Mouse (Mus musculus): ENCODE measurements at regions not wholly inside any gene's neighbourhood (a gene's known extent, or its start where the extent isn't known, plus 50 kb on each side); places are given as distances from the start of the nearest gene placed in this dataset.
A peak's percentile ranks its signal among the peaks of the same experiment; 100 is the strongest.

DNA sequence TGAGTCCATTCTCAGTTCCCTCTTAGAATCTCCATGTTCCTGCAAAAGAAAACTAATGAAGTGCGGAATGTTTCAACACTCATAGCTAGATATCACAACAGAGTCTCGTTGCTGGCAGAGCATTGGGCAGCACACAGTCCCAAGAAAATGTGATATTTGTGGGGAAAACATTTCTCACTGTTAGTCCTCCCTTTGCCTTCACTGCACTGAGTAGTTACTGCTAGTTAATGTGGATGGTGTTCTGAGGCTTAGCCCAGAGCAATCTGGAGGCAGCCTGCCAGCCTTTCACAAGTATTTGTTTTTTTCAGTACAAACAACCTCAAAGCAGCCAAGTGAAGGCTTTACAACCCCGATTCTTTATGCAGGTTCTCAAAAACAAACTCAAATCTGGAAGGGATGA, 197.2 kb downstream of the Fam76b start:
- Histone ChIP-seq H3K9ac (ENCODE audit: low read depth, low read length) (no peak overlapping the region), H3K27ac (ENCODE audit: low read depth, low read length) (no peak overlapping the region), H3K36me3 (ENCODE audit: control insufficient read depth, insufficient read depth, low read length) (no peaks in the 10 kb centered on the region), H3K9me3 (ENCODE audit: control insufficient read depth, low read length) (no peaks in the 10 kb centered on the region), H3K4me1 (ENCODE audit: control insufficient read depth, insufficient read depth, low read length) (no peaks in the 10 kb centered on the region), H3K4me2 (replicated peaks; ENCODE audit: low read depth, low read length) (no peak overlapping the region), H3K4me3 (ENCODE audit: low read length) (no peak overlapping the region), H3K27me3 (ENCODE audit: control insufficient read depth, insufficient read depth, low read length) (no peaks in the 10 kb centered on the region)
- no peak for ATAC-seq (ENCODE audit: low FRiP score, low TSS enrichment)
- 58% methylated on average over 3 of the region's 3 CpGs for WGBS

DNA sequence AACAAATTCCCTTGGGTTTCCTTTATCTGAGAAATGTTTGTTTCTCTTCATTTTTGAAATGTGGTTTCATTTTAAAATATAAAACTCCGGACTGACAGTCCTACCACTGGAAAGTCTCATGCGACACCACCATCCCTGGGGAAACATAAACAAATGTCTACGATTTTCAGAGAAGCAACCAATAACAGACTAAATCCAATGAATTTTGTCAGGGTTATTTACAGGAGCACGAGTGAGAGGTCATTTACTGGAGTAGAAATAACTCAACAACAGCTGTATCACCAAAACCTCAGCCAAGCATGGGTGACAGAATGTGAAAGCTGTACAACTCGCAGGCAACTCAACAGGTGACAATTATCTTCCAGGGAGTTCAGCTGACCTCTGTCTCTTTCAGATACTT, 200.5 kb downstream of the Fam76b start:
- Histone ChIP-seq H3K4me3 (ENCODE audit: low read length) (no peak overlapping the region), H3K36me3 (ENCODE audit: control insufficient read depth, insufficient read depth, low read length) (no peaks in the 10 kb centered on the region), H3K27me3 (ENCODE audit: control insufficient read depth, insufficient read depth, low read length) (no peaks in the 10 kb centered on the region), H3K9me3 (ENCODE audit: control insufficient read depth, low read length) (no peaks in the 10 kb centered on the region), H3K4me2 (replicated peaks; ENCODE audit: low read depth, low read length) (no peak overlapping the region), H3K9ac (ENCODE audit: low read depth, low read length) (no peak overlapping the region), H3K4me1 (ENCODE audit: control insufficient read depth, insufficient read depth, low read length) (no peaks in the 10 kb centered on the region), H3K27ac (ENCODE audit: low read depth, low read length) (no peak overlapping the region)
- 34% methylated on average over 5 of the region's 5 CpGs for WGBS
- ATAC-seq (ENCODE audit: low FRiP score, low TSS enrichment) = no peak

DNA sequence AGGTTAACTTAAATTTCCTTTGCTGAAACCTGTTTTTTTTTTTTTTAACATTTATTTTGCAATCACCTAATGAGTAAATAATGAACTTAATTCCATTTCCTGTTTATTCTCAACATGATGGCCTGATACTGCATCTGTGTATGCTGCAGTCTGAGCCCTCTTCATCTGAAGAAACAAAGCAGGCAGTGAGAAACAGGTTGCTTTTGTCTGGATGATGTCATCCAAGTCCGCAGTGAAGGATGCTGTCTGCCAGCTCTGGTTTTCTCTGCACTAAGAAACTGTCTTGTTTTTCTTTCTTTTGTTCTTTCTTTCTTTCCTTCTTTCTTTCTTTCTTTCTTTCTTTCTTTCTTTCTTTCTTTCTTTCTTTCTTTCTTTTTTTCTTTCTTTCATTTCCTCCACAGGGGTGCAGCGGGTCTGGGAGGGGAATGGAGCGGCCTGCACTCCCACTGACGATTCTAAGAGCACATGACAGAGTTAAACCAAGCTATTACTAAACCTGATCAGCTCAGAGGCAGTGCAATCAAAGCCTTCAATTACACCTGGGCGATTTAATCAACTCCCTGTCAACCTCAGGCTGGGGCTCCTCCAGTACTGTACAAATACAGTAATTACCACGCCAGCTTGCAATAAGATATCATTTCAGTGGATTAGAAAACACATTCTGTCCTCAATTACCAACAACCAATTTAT, 204.0 kb downstream of the Fam76b start:
- H3K4me2 ChIP-seq (replicated peaks; ENCODE audit: low read depth, low read length) = no peak overlapping the region
- H3K27ac ChIP-seq (ENCODE audit: low read depth, low read length) = no peak overlapping the region
- WGBS = 56% methylated on average over 6 of the region's 6 CpGs
- H3K36me3 ChIP-seq (ENCODE audit: control insufficient read depth, insufficient read depth, low read length) = no peaks in the 10 kb centered on the region
- no peak overlapping the region for H3K4me3 ChIP-seq (ENCODE audit: low read length)
- H3K4me1 ChIP-seq (ENCODE audit: control insufficient read depth, insufficient read depth, low read length) = no peaks in the 10 kb centered on the region
- no peaks in the 10 kb centered on the region for H3K9me3 ChIP-seq (ENCODE audit: control insufficient read depth, low read length)
- H3K9ac ChIP-seq (ENCODE audit: low read depth, low read length) = no peak overlapping the region
- ATAC-seq (ENCODE audit: low FRiP score, low TSS enrichment) = no peak
- no peaks in the 10 kb centered on the region for H3K27me3 ChIP-seq (ENCODE audit: control insufficient read depth, insufficient read depth, low read length)

DNA sequence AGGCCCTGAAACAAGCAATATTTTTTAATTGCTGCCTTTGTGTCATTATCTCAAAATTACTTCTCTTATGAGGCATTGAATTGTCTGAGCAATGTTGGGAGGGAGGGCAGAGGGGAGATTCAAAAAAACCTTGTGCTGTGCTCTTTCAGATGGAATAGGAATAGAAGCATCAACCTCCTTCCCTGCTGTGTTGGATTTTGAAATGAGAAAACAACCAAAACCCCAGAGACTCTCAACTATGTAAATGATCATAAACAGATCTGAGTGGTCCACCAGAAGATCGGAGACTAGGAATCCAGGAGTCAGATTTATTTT, 204.5 kb downstream of the Fam76b start:
- no peak overlapping the region for H3K9ac ChIP-seq (ENCODE audit: low read depth, low read length)
- no peaks in the 10 kb centered on the region for H3K4me1 ChIP-seq (ENCODE audit: control insufficient read depth, insufficient read depth, low read length)
- no peak overlapping the region for H3K27ac ChIP-seq (ENCODE audit: low read depth, low read length)
- no peak for ATAC-seq (ENCODE audit: low FRiP score, low TSS enrichment)
- 79% methylated on average over 1 of the region's 1 CpGs for WGBS
- H3K9me3 ChIP-seq (ENCODE audit: control insufficient read depth, low read length) = no peaks in the 10 kb centered on the region
- no peaks in the 10 kb centered on the region for H3K27me3 ChIP-seq (ENCODE audit: control insufficient read depth, insufficient read depth, low read length)
- H3K4me3 ChIP-seq (ENCODE audit: low read length) = no peak overlapping the region
- no peaks in the 10 kb centered on the region for H3K36me3 ChIP-seq (ENCODE audit: control insufficient read depth, insufficient read depth, low read length)
- H3K4me2 ChIP-seq (replicated peaks; ENCODE audit: low read depth, low read length) = no peak overlapping the region

DNA sequence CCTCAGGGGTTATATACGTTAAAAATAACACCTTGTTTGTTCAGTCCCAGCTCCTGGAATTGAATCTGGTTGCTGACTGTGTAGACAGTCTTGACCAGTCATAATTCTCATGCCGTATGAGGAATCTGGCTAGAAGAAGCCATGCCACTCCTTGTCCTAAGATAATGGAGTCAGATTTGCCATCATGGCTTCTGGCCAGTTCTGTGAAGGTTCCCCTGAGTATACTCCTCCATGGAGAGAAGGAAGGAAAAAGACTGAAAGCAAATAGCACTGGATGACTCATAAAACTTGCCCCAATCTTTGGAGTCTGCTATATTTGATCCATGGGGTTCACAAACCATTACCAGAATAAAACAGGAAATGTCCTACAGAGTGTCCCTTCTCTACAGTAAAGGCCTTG, 208.0 kb downstream of the Fam76b start:
- H3K4me3 ChIP-seq (ENCODE audit: low read length) = no peak overlapping the region
- H3K27me3 ChIP-seq (ENCODE audit: control insufficient read depth, insufficient read depth, low read length) = no peaks in the 10 kb centered on the region
- no peaks in the 10 kb centered on the region for H3K4me1 ChIP-seq (ENCODE audit: control insufficient read depth, insufficient read depth, low read length)
- no peak for ATAC-seq (ENCODE audit: low FRiP score, low TSS enrichment)
- H3K36me3 ChIP-seq (ENCODE audit: control insufficient read depth, insufficient read depth, low read length) = no peaks in the 10 kb centered on the region
- H3K4me2 ChIP-seq (replicated peaks; ENCODE audit: low read depth, low read length) = no peak overlapping the region
- no peak overlapping the region for H3K27ac ChIP-seq (ENCODE audit: low read depth, low read length)
- no peaks in the 10 kb centered on the region for H3K9me3 ChIP-seq (ENCODE audit: control insufficient read depth, low read length)
- WGBS = 74% methylated on average over 2 of the region's 2 CpGs
- H3K9ac ChIP-seq (ENCODE audit: low read depth, low read length) = no peak overlapping the region

DNA sequence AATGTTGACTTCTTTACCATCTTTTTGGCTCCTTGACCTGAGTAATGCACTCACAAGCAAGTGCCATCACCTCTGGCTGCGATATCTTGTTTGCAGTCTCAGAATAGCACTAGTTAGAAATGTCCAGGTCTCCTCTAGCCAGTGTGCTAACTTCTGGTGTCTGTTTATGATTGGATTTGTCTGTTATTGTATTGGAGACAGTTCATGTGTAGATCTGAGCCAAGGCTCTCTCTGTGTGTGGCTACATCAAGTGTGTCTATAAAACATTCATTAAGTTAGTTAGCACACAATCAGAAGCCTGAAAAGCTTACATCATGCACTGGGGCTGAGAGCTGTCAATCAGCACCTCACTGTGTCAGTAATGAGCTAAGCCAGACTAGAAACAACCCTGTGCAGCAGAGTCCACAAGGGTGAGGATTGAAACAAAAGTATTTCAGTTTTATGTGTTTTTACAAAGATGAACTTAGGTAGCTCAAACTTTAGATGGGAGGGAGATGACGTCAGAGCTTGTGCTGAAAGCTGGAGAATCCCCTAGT, 214.5 kb downstream of the Fam76b start:
- ATAC-seq (ENCODE audit: low FRiP score, low TSS enrichment) = no peak
- 74% methylated on average over 2 of the region's 2 CpGs for WGBS
- H3K9me3 ChIP-seq (ENCODE audit: control insufficient read depth, low read length) = no peaks in the 10 kb centered on the region
- H3K27ac ChIP-seq (ENCODE audit: low read depth, low read length) = no peak overlapping the region
- H3K27me3 ChIP-seq (ENCODE audit: control insufficient read depth, insufficient read depth, low read length) = no peaks in the 10 kb centered on the region
- no peaks in the 10 kb centered on the region for H3K36me3 ChIP-seq (ENCODE audit: control insufficient read depth, insufficient read depth, low read length)
- no peak overlapping the region for H3K9ac ChIP-seq (ENCODE audit: low read depth, low read length)
- no peak overlapping the region for H3K4me2 ChIP-seq (replicated peaks; ENCODE audit: low read depth, low read length)
- no peaks in the 10 kb centered on the region for H3K4me1 ChIP-seq (ENCODE audit: control insufficient read depth, insufficient read depth, low read length)
- no peak overlapping the region for H3K4me3 ChIP-seq (ENCODE audit: low read length)

DNA sequence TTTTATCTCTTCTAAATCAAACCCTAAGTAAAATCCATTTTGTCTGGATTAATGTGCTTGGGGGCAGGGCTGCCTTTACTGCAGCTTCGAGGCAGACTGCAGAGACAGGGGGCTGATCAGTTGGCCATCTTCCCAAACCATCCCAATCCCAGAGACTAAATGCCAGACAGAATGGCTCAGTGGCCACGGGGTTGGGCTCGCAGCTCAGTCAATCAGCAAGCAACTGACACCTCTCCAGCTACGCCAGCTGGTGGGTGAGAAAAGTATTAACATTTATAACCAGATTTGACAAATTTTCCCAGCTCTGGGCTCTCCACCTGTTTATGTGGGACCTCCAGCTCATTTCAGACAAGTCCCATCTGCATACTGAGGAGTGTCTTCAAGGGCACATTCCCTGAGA, 220.7 kb downstream of the Fam76b start:
- H3K4me1 ChIP-seq (ENCODE audit: control insufficient read depth, insufficient read depth, low read length) = no peaks in the 10 kb centered on the region
- 83% methylated on average over 4 of the region's 4 CpGs for WGBS
- no peak overlapping the region for H3K4me2 ChIP-seq (replicated peaks; ENCODE audit: low read depth, low read length)
- no peaks in the 10 kb centered on the region for H3K36me3 ChIP-seq (ENCODE audit: control insufficient read depth, insufficient read depth, low read length)
- no peaks in the 10 kb centered on the region for H3K27me3 ChIP-seq (ENCODE audit: control insufficient read depth, insufficient read depth, low read length)
- no peaks in the 10 kb centered on the region for H3K9me3 ChIP-seq (ENCODE audit: control insufficient read depth, low read length)
- H3K27ac ChIP-seq (ENCODE audit: low read depth, low read length) = no peak overlapping the region
- no peak overlapping the region for H3K4me3 ChIP-seq (ENCODE audit: low read length)
- ATAC-seq (ENCODE audit: low FRiP score, low TSS enrichment) = no peak
- H3K9ac ChIP-seq (ENCODE audit: low read depth, low read length) = no peak overlapping the region

DNA sequence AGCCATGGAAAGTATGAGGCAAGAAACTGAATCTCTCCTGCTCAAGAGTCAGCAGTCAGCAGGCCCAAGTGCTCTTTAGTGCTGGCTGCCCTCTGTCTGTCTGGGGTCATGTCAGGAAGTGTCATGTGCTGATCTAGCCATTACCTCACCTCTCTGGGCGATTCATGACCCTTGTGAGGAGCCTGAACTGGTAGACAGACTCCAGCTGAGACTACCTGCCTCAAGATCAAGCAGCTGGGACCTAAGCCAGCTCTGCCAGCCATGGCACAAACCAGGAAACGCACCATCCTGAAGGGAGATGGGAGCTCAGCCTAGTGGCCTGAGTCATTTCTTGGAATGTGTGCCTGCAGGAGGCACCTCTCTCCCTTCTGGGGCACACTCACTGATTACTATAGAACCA, 221.2 kb upstream of the Sesn3 start:
- 0 out of 2 replicates have a peak, but pooled peaks have one; percentile 39 for ATAC-seq (ENCODE audit: low FRiP score, low TSS enrichment)
- Histone ChIP-seq H3K27ac (ENCODE audit: low read depth, low read length) (no peak overlapping the region), H3K9ac (ENCODE audit: low read depth, low read length) (no peak overlapping the region), H3K4me3 (ENCODE audit: low read length) (no peak overlapping the region), H3K9me3 (ENCODE audit: control insufficient read depth, low read length) (no peaks in the 10 kb centered on the region), H3K4me2 (replicated peaks; ENCODE audit: low read depth, low read length) (no peak overlapping the region), H3K27me3 (ENCODE audit: control insufficient read depth, insufficient read depth, low read length) (no peaks in the 10 kb centered on the region), H3K36me3 (ENCODE audit: control insufficient read depth, insufficient read depth, low read length) (no peaks in the 10 kb centered on the region), H3K4me1 (ENCODE audit: control insufficient read depth, insufficient read depth, low read length) (no peaks in the 10 kb centered on the region; the same call in 1 of the 2 replicates)
- 32% methylated on average over 2 of the region's 2 CpGs for WGBS

DNA sequence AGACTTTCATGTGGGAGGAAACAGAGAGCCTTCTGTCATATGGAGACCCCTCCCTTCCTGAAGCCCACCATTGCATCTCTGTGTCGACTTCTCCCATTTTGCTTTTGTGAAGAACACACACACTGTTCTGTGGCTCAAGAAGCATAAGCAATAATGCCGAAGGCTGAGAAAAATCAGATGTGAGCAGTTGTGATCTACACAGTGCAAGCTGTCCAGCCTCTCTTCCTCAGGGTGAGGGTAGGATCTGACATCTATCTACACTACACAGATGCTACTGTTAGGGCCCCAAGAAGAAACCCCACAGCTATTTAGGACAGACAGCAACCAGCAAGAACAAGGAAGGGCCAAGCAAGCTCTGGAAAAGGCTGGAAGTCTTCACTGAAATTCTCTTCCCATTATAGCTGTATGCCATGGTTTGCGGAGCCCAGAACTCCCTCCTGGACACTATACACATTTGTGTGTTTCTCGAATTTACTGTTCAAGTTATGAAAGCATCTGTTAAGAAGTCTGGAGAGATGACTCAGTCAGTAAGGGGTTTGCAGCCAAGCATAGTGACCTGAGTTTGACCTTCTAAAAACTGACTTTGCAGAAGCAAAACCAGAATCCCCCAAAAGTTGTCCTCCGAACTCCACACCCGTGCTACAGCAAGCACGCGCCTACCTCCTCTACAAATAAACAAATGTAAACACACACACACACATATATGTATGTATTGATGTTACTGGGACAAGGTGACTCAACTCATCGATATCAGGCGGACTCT, 218.3 kb upstream of the Sesn3 start:
- Histone ChIP-seq H3K36me3 (ENCODE audit: control insufficient read depth, insufficient read depth, low read length) (no peaks in the 10 kb centered on the region), H3K27me3 (ENCODE audit: control insufficient read depth, insufficient read depth, low read length) (no peaks in the 10 kb centered on the region), H3K4me2 (replicated peaks; ENCODE audit: low read depth, low read length) (no peak overlapping the region), H3K4me1 (ENCODE audit: control insufficient read depth, insufficient read depth, low read length) (no peaks in the 10 kb centered on the region; the same call in 1 of the 2 replicates), H3K27ac (ENCODE audit: low read depth, low read length) (no peak overlapping the region), H3K9me3 (ENCODE audit: control insufficient read depth, low read length) (no peaks in the 10 kb centered on the region), H3K9ac (ENCODE audit: low read depth, low read length) (no peak overlapping the region), H3K4me3 (ENCODE audit: low read length) (no peak overlapping the region)
- WGBS = 85% methylated on average over 10 of the region's 10 CpGs
- no peak for ATAC-seq (ENCODE audit: low FRiP score, low TSS enrichment)

All from kidney, embryonic 14.5 days (tissue).